Mouse (Mus musculus) ES-E14 (cell line): ENCODE results near the gene St8sia1. TPM values are rescaled to one million over a fixed set of nuclear protein-coding genes. Genes with fewer than 3 reads are reported as not detected.
"Not testable (repeated sequence)": the region's sequence is repeated elsewhere in the genome, so short reads cannot be mapped to it uniquely, and the experiment has no call there.

Experiments used
- DNase-seq: peaks from one replicate; pipeline ENCODE4 v3.0.0-alpha.2; 2013; ENCODE audit warnings: low read depth, low spot score
- H3K27ac ChIP-seq: 2 replicates; pipeline ENCODE4 v1.5.1; 2012; ENCODE audit warnings: low read depth, mild to moderate bottlenecking, low read length, moderate library complexity, mixed read lengths; ENCODE audit not compliant: poor library complexity, insufficient read depth, severe bottlenecking
- H3K36me3 ChIP-seq: 2 replicates; pipeline ENCODE4 v1.6.1; 2012; ENCODE audit warnings: mild to moderate bottlenecking, low read length, moderate library complexity, mixed read lengths; ENCODE audit not compliant: control insufficient read depth, poor library complexity, insufficient read depth, severe bottlenecking
- H3K4me1 ChIP-seq, 2 experiments: fragments of 150-350 bp in 1 of 2; sonication (generic) in 1 of 2; 2 replicates each; pipeline ENCODE4 v1.6.1; 2012; ENCODE audit warnings: low read length in 2 of 2, mild to moderate bottlenecking in 1 of 2, mixed read lengths in 1 of 2; ENCODE audit not compliant: control insufficient read depth in 2 of 2, insufficient read depth in 2 of 2, poor library complexity in 1 of 2
- H3K4me3 ChIP-seq, 2 experiments: fragments of 150-350 bp in 1 of 2; sonication (generic) in 1 of 2; 2 replicates each; pipeline ENCODE4 v1.5.1; 2012; ENCODE audit warnings: low read length in 2 of 2, low read depth in 1 of 2, mild to moderate bottlenecking in 1 of 2, mixed read lengths in 1 of 2; ENCODE audit not compliant: insufficient read depth in 1 of 2, poor library complexity in 1 of 2, severe bottlenecking in 1 of 2
- H3K9ac ChIP-seq: 2 replicates; pipeline ENCODE4 v1.6.1; 2012; ENCODE audit warnings: low read depth, mild to moderate bottlenecking, low read length, mixed read lengths; ENCODE audit not compliant: poor library complexity, insufficient read depth, severe bottlenecking
- H3K9me3 ChIP-seq: fragments of 150-350 bp; sonication (generic); 2 replicates; pipeline ENCODE4 v1.6.1; 2012; ENCODE audit warnings: low read depth, mild to moderate bottlenecking, low read length; ENCODE audit not compliant: control insufficient read depth, insufficient read depth
- CHD2 ChIP-seq: IDR thresholded peaks from 2 replicates; pipeline ENCODE4 v1.6.1; 2014; ENCODE audit warnings: mild to moderate bottlenecking, low read depth, low read length, inconsistent platforms
- HCFC1 ChIP-seq: IDR thresholded peaks from 2 replicates; pipeline ENCODE4 v1.6.1; 2012; ENCODE audit warnings: low read length, inconsistent platforms, borderline replicate concordance; ENCODE audit not compliant: insufficient read depth
- MAFK ChIP-seq: IDR thresholded peaks from 2 replicates; pipeline ENCODE4 v1.6.1; 2014; ENCODE audit warnings: mild to moderate bottlenecking, low read depth, low read length, inconsistent platforms; ENCODE audit not compliant: insufficient read depth
- ZC3H11A ChIP-seq: IDR thresholded peaks from 2 replicates; pipeline ENCODE4 v1.6.1; 2012; ENCODE audit warnings: low read depth, mild to moderate bottlenecking, inconsistent platforms, low read length, borderline replicate concordance
- ZNF384 ChIP-seq: IDR thresholded peaks from 2 replicates; pipeline ENCODE4 v1.6.1; 2012; ENCODE audit warnings: low read depth, low read length, inconsistent platforms
- in situ Hi-C, 2 experiments: fragments of 600-800 bp; cut with MboI; formaldehyde crosslinking; loops; one replicate each; pipeline ENCODE4 v1.15.1; 2025; ENCODE audit warnings: low sequenced_read_pairs in 2 of 2, inconsistent platforms in 1 of 2; ENCODE audit not compliant: unreplicated experiment in 2 of 2
- total RNA-seq: library from RNA; depleted of rRNA; stranded (reverse); fragments of 300-350 nt; gene quantifications from 2 replicates; pipeline ENCODE4 v1.2.3, GENCODE M21; 2012

The St8sia1 gene
- total RNA-seq, 1 experiment, result 8.2 TPM

DNA sequence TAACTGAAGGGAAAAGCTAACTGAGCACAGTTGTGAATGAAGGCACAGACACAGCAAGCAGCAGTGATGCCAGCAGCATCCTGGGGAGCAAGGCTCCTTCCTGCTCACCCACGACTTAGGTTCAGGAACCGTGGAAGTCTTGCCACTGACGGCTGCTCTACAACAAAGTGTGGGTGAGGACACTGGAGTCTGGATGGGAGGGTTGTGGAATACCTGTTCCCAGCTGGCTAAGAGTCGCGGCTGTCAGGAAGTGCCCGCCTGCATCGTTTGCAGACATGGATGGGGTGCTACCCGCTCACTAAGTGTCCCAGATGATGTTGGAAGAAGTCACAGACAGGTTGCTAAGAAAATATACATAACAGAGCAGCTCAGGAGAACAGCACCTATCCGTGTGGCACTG lies 26.3 kb upstream of the St8sia1 start:
- no peak overlapping the region for H3K4me3 ChIP-seq
- DNase-seq, result no peak
- H3K27ac ChIP-seq, result no peak overlapping the region
- no peak for TF ChIP-seq MAFK
- no peak for TF ChIP-seq ZNF384
- TF ChIP-seq ZC3H11A, result no peak
- TF ChIP-seq CHD2, result no peak
- TF ChIP-seq HCFC1, result no peak
- no peak overlapping the region for H3K9ac ChIP-seq
- H3K4me1 ChIP-seq, result peaks cover 14 to 22% of the 10 kb centered on the region in 2 experiments
- no peaks in the 10 kb centered on the region for H3K9me3 ChIP-seq
- no peaks in the 10 kb centered on the region for H3K36me3 ChIP-seq
- in situ Hi-C loops, result no loop called here

DNA sequence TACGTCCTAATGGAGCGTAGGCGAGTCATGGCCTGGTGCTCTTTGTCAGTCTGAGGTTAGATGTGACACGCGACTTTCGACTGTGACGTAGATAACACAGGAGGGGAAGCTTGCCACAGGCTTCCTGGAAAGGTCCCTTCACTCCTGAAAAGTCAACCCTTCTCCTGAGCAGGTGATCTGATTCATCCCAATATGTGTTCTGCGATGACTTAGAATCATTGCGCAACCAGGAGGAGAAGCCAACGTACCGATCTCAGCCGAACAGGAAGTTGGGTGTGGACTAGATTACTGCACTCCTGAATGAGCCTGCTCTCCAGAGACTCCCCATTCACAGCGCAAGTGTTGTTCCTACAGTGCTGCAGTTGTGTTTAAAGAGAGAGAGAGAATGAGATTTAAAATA lies 25.2 kb upstream of the St8sia1 start:
- peak overlapping the region; percentile 33; the same call in 1 of the 2 replicates for H3K9ac ChIP-seq

DNA sequence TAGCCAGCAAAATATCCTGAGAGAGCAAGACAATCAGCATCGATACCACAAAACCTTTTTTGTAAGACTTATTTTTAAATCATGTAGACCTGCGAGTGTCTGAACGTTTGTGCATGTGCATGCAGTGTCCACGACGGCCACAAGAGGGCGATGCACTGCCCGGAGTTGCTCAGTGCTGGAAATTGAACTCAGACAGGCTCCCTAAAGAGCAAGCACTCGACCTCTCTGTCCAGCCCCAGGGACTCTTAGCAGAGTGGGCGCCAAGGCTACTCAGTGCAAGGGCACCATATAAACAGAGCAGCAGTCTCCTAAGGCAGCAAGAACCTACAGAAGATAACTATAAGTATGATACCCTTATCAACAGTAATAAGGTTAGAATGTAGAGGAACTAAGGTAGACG lies 24.5 kb upstream of the St8sia1 start:
- in situ Hi-C loops, result no loop called here
- TF ChIP-seq MAFK, result no peak
- peak; percentile 77; the same call in 1 of the 2 replicates for TF ChIP-seq ZC3H11A

More for the DNA sequence above, 25.2 kb upstream of the St8sia1 start:
- in situ Hi-C loops, result no loop called here
- Histone ChIP-seq H3K4me1 (peaks cover 14 to 29% of the 10 kb centered on the region in 2 experiments), H3K27ac (peak overlapping the region; percentile 23; the same call in 1 of the 2 replicates), H3K36me3 (no peaks in the 10 kb centered on the region), H3K4me3 (peak overlapping the region in 1 of 2 experiments; percentile 56; a peak in 2 of 4 replicates), H3K9me3 (no peaks in the 10 kb centered on the region)
- no peak for TF ChIP-seq MAFK
- DNase-seq, result no peak

DNA sequence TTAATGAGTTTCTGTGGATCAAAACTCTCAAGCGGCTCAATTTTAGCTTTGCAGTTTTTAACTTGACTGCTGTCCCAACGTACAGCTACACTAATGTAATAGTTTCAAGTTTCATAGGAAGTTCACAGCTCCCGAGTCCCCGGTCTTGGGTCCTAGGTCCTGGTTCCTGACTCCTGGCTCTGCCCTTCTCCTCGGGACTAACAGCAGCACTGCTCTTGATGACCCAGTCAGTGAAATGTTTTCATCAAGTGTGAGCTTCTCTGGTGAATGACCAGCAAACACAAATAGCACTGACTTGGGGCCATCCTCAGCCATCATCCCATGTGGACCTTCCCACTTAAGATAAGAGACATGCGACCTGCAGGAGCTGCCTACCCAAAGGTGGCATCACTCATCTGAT lies 24.0 kb upstream of the St8sia1 start:
- H3K4me3 ChIP-seq, result peak overlapping the region; percentile 15 to 43; a peak in 3 of 4 replicates
- no peaks in the 10 kb centered on the region for H3K36me3 ChIP-seq
- in situ Hi-C loops, result no loop called here
- H3K27ac ChIP-seq, result peak overlapping the region; percentile 94; the same call in 1 of the 2 replicates
- H3K9me3 ChIP-seq, result no peaks in the 10 kb centered on the region
- peak overlapping the region; percentile 54; the same call in 1 of the 2 replicates for H3K9ac ChIP-seq
- H3K4me1 ChIP-seq, result peaks cover 14 to 29% of the 10 kb centered on the region in 2 experiments
- DNase-seq, result no peak
- TF ChIP-seq MAFK (no peak), ZNF384 (no peak), CHD2 (no peak), HCFC1 (no peak), ZC3H11A (no peak)

More for the DNA sequence above, 24.5 kb upstream of the St8sia1 start:
- H3K9ac ChIP-seq, result peak overlapping the region; percentile 54; the same call in 1 of the 2 replicates
- peaks cover 14 to 29% of the 10 kb centered on the region in 2 experiments for H3K4me1 ChIP-seq
- H3K9me3 ChIP-seq, result no peaks in the 10 kb centered on the region
- peak overlapping the region; percentile 15 to 56; a peak in 3 of 4 replicates for H3K4me3 ChIP-seq
- no peaks in the 10 kb centered on the region for H3K36me3 ChIP-seq
- H3K27ac ChIP-seq, result peak overlapping the region; percentile 94; the same call in 1 of the 2 replicates
- DNase-seq, result peak; percentile 69

DNA sequence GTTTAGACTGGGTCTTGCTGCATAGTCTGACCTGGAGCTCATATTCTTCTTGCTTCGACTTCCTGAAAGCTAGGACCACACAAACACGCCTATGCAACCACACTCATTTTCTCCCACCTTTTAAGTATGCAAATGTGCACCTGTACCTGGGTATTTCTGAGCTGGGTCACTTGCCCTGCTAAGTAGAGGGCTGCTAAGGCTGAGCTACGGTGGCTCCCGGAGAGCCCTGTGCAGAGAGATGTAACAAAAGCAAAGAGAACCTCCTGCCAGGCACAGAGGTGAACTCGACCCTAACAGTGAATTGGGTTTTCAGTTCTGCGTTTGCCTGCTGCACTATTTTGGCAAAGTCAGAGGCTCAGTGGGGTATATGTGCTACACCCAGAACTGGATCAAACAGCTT lies 23.4 kb upstream of the St8sia1 start:
- H3K4me1 ChIP-seq, result peaks cover 14 to 29% of the 10 kb centered on the region in 2 experiments
- no peak for TF ChIP-seq ZNF384
- no peak for TF ChIP-seq CHD2
- TF ChIP-seq HCFC1, result no peak
- TF ChIP-seq MAFK, result no peak
- TF ChIP-seq ZC3H11A, result no peak
- H3K9me3 ChIP-seq, result no peaks in the 10 kb centered on the region
- in situ Hi-C loops, result no loop called here
- no peak for DNase-seq
- no peaks in the 10 kb centered on the region for H3K36me3 ChIP-seq
- peak overlapping the region; percentile 94 for H3K27ac ChIP-seq
- peak overlapping the region; percentile 54; the same call in 1 of the 2 replicates for H3K9ac ChIP-seq
- peak overlapping the region; percentile 15 to 43; a peak in 3 of 4 replicates for H3K4me3 ChIP-seq

DNA sequence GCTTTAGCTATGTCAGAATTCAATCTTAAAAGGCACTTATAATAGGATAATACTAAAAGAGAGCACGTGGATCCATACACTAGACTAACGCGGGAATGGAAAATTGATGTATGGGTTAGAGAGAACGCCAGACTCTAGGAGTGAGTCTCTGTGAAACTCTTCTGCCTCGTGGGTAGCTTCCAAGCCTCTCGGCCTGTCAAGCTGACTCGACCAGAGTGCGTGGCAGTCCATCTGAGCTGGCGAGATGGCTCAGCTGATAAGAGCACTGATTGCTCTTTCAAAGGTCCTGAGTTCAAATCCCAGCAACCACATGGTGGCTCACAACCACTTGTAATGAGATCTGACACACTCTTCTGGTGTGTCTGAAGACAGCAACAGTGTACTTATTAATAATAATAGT lies 22.5 kb upstream of the St8sia1 start:
- H3K9me3 ChIP-seq, in situ Hi-C loops, H3K36me3 ChIP-seq, DNase-seq, H3K4me3 ChIP-seq: not testable (repeated sequence)
- peaks cover 14 to 29% of the 10 kb centered on the region in 2 experiments for H3K4me1 ChIP-seq
- H3K27ac ChIP-seq, result peak overlapping the region; percentile 94
- peak overlapping the region; percentile 41; the same call in 1 of the 2 replicates for H3K9ac ChIP-seq
